Mouse (Mus musculus) liver, adult 2 months (tissue): ENCODE measurements around the gene Scd3.

Experiments used
- CTCF ChIP-seq: fragments of 200-500 bp; IDR thresholded peaks from 2 replicates; pipeline ENCODE4 v1.5.1; 2011; ENCODE audit warnings: low read depth, low read length, control low read depth
- POLR2A ChIP-seq: fragments of 200-500 bp; IDR thresholded peaks from 2 replicates; pipeline ENCODE4 v1.6.1; 2011; ENCODE audit warnings: low read length, control low read depth; ENCODE audit not compliant: insufficient read depth; ENCODE audit errors: extremely low read depth

- TF ChIP-seq CTCF (no peak), POLR2A (no peak)
Observed at GRCm38 (mm10) chr19:44192342-44192741, 10.7 kb upstream of the Scd3 start, which contains the start of gene Pkd2l1.
